Mouse (Mus musculus) cerebral cortex, adult 2 months (tissue): Measurements from ENCODE around the gene Tspyl4.

Experiments used
- WGBS: fragments of 180-500 bp; shearing (Covaris S2); methylation state at CpG from one replicate; pipeline ENCODE4 v1.1.7; 2018; 5-methylcytosine and 5-hydroxymethylcytosine counted together

Tspyl4 gene

DNA sequence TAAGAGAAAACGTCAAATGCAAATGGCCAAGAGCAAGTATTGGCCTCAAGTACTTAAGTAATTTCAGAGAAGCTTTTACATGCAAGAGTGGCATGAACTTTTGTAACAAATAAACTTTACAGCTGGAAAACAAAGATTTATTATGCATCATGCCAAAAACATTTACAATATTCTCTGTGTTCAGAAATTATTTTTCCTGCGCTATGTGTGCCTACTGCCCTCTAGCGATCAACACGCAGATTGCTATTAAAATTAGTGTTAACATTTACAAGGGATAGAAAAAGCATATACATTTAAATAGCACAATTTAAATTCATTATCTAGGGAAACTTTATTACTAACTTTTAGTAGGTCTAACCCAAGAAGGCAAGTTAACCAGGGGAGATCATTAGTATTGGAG is 29.5 kb downstream of the Tspyl4 start:
- WGBS, result 13% methylated on average over 4 of the region's 4 CpGs

DNA sequence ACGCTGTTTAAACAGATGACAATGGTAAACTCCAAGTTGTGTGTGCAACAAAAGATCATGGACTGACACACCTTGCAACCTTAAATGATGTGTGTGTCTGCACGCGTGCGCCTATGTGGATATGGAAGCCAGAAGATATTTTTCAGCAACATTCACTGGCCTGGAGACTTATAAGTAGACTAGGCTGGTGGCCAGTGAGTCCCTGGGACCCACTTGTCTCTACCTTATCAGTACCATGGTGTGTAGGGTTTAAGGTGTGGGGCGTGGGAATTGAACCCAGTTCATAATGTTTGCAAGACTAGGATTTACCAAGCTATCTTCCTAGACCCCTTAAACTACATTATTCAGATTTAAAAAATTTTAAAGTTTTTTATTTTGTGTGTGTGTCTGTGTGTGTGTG is 29.9 kb downstream of the Tspyl4 start:
- 53% methylated on average over 5 of the region's 5 CpGs for WGBS

DNA sequence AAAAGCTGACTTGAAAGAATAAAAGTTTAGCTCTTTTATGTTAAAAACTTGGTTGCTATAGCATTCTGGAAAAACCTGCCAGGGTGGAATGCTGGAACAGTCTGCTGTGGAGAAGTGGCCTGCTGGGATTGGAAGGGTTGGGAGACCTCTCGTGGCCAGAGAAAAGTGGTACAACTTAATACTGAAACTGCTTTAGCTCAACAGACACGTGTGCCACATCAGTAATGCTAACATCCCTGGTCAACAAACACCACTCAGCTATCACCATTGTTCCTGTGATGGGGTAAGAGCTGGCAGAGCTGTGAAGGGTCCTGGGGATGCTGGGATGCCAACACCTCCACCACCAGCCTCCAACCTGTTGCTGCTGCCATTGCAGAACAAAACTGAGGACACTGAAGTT is 31.1 kb downstream of the Tspyl4 start:
- WGBS, result 4% methylated on average over 2 of the region's 2 CpGs

DNA sequence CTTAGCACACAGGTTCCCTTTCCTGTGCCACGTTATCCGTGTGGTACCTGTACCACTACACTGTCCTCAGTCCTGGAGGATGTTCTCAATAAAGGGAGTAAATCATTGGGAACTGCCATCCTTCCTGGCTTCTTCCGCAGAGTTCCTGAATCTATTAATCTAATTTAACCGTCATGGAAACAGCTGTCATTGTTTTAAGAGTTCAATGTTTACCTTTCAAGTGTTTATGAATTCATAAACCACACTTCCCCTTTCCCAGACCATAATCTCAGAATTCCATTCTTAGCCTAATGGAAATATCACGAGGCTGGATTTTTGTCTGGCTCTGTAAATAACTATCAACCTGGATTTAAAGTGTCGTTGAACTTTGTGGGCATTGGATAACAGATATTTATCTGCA is 43.8 kb downstream of the Tspyl4 start:
- WGBS, result 81% methylated on average over 6 of the region's 6 CpGs

DNA sequence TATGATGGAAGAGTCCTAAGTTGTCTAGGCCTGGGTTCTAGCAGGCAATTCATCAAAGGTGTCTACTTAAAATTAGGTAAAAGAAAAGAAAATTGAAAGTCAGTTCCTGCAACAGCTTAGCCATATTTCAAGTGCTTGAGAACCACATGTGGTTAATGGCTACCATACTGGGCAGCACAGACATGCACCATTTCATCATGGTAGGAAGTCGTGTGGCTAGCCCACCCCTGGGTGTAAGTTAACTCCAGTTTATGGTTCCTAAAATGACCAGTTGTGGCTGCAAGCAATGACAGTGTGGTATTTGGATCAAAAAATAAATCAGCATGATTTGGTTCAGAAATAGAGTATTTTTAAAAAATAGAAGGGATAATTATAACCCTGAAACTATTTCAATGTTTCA is 44.6 kb downstream of the Tspyl4 start:
- WGBS, result 82% methylated on average over 1 of the region's 1 CpGs
